ENCODE assay signal across 8 mouse cellular contexts in the genomic region with DNA sequence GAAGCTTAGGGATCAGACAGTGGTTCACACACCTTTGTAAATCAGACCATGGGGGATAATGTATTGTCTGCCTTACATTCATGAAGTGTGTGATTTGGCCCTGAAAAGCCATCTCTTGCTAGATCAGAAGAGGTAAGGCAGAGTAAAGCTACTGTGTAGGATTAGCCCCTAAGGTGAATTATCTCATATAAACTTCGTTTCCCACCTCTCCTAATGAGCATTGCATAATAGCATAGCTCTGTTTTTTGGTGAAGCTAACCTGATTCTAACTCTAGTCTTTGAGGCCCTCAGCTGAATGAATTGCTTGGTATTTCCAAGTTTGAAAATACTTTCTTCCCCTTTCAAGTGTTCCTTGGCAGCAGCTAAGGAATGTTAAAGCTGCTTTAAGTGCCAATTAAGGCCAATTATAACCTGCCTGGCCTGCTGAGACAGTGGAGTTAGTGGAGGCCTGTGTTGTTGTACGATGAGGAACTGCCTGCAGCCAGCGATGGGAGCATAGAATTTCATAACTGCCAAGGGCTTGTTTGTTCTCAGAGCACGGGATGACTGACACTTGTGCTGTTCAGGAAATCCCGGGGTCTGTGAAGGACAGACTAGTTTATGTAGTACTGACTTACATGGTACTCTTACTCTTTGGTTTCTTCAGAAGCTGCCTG. TPM values are rescaled to one million over a fixed set of nuclear protein-coding genes. Genes with fewer than 3 reads are reported as not detected.
DNase-seq lines count a peak whose midpoint lies in the region; ATAC-seq and TF ChIP-seq lines count a peak whose summit lies in the region.

No protein-coding gene starts in this region.

- H3K9me3 ChIP-seq in heart, postnatal 0 days (replicated peaks; ENCODE audit: control insufficient read depth, low read length): no peaks in the 10 kb centered on the region
- no peaks in the 10 kb centered on the region for H3K9me3 ChIP-seq in heart, embryonic 12.5 days (replicated peaks)
- no peaks in the 10 kb centered on the region for H3K9me3 ChIP-seq in hindbrain, embryonic 14.5 days (ENCODE audit: control insufficient read depth, low read length)
- no peaks in the 10 kb centered on the region for H3K9me3 ChIP-seq in megakaryocyte, embryonic 14.5 days
- H3K9me3 ChIP-seq in heart, embryonic 10.5 days: no peaks in the 10 kb centered on the region

- peak overlapping the region; percentile 7; the same call in 1 of the 2 replicates for H3K27ac ChIP-seq in heart, postnatal 0 days (ENCODE audit: low read depth)
- H3K27ac ChIP-seq in heart, embryonic 12.5 days (ENCODE audit: poor library complexity, severe bottlenecking): no peak overlapping the region
- peak overlapping the region; percentile 34; the same call in 1 of the 2 replicates for H3K27ac ChIP-seq in cortical plate, adult 2 months (ENCODE audit: insufficient read depth, low read length)
- H3K27ac ChIP-seq in hindbrain, embryonic 14.5 days: 0 out of 2 replicates have a peak overlapping the region, but pooled peaks have one; percentile 32
- H3K27ac ChIP-seq in heart, embryonic 10.5 days: no peak overlapping the region

- H3K4me1 ChIP-seq in heart, postnatal 0 days (ENCODE audit: control insufficient read depth, insufficient read depth): peaks cover 7% of the 10 kb centered on the region; the same call in 1 of the 2 replicates
- peaks cover 17% of the 10 kb centered on the region for H3K4me1 ChIP-seq in heart, embryonic 12.5 days (replicated peaks)
- H3K4me1 ChIP-seq in cortical plate, adult 2 months (ENCODE audit: control insufficient read depth, insufficient read depth, low read length): no peaks in the 10 kb centered on the region; the same call in 1 of the 2 replicates
- H3K4me1 ChIP-seq in hindbrain, embryonic 14.5 days (replicated peaks; ENCODE audit: control insufficient read depth, insufficient read depth, low read length): peaks cover 12% of the 10 kb centered on the region
- H3K4me1 ChIP-seq in megakaryocyte, embryonic 14.5 days: peaks cover 61% of the 10 kb centered on the region
- H3K4me1 ChIP-seq in heart, embryonic 10.5 days: peaks cover 11% of the 10 kb centered on the region

- no peak for TF ChIP-seq POLR2A in cortical plate, adult 2 months (IDR thresholded peaks at IDR 0.05; ENCODE audit: extremely low read depth, insufficient read depth, low read length)

- ATAC-seq in heart, postnatal 0 days (ENCODE audit: insufficient read depth, low read depth): no peak
- ATAC-seq in heart, embryonic 12.5 days (ENCODE audit: insufficient number of reproducible peaks, low FRiP score): no peak
- no peak for ATAC-seq in hindbrain, embryonic 14.5 days (ENCODE audit: low FRiP score)
- ATAC-seq in inflammation-experienced regulatory T-cells, adult 6 months: no peak

- H3K36me3 ChIP-seq in heart, postnatal 0 days (replicated peaks; ENCODE audit: control insufficient read depth, insufficient read depth, low read length): no peaks in the 10 kb centered on the region
- H3K36me3 ChIP-seq in heart, embryonic 12.5 days: 0 out of 2 replicates have a peak, but pooled peaks cover 2% of the 10 kb centered on the region
- H3K36me3 ChIP-seq in hindbrain, embryonic 14.5 days (replicated peaks; ENCODE audit: control insufficient read depth, insufficient read depth): no peaks in the 10 kb centered on the region
- H3K36me3 ChIP-seq in megakaryocyte, embryonic 14.5 days (replicated peaks; ENCODE audit: low read length): peaks cover 12% of the 10 kb centered on the region
- no peaks in the 10 kb centered on the region for H3K36me3 ChIP-seq in heart, embryonic 10.5 days

- H3K4me2 ChIP-seq in heart, postnatal 0 days (ENCODE audit: low read depth, low read length): no peak overlapping the region
- no peak overlapping the region for H3K4me2 ChIP-seq in heart, embryonic 12.5 days
- H3K4me2 ChIP-seq in hindbrain, embryonic 14.5 days (replicated peaks): no peak overlapping the region

- no peak for TF ChIP-seq CTCF in heart, postnatal 0 days (IDR thresholded peaks at IDR 0.05; ENCODE audit: low read depth)
- no peak for TF ChIP-seq CTCF in cortical plate, adult 2 months (IDR thresholded peaks at IDR 0.05; ENCODE audit: extremely low read depth, insufficient read depth, low read length)

- no peak overlapping the region for H3K9ac ChIP-seq in heart, postnatal 0 days (replicated peaks; ENCODE audit: low read depth, low read length)
- H3K9ac ChIP-seq in heart, embryonic 12.5 days: no peak overlapping the region
- no peak overlapping the region for H3K9ac ChIP-seq in hindbrain, embryonic 14.5 days

- WGBS in heart, postnatal 0 days: 32% methylated on average over 5 of the region's 5 CpGs
- 49% methylated on average over 5 of the region's 5 CpGs for WGBS in heart, embryonic 12.5 days
- WGBS in hindbrain, embryonic 14.5 days: 35% methylated on average over 5 of the region's 5 CpGs
- 59% methylated on average over 5 of the region's 5 CpGs for WGBS in heart, embryonic 10.5 days

- H3K4me3 ChIP-seq in heart, postnatal 0 days (ENCODE audit: low read depth, low read length): no peak overlapping the region
- no peak overlapping the region for H3K4me3 ChIP-seq in heart, embryonic 12.5 days
- no peak overlapping the region for H3K4me3 ChIP-seq in cortical plate, adult 2 months (ENCODE audit: insufficient read depth, low read length)
- H3K4me3 ChIP-seq in hindbrain, embryonic 14.5 days (replicated peaks; ENCODE audit: low read length): no peak overlapping the region
- peak overlapping the region; percentile 46 for H3K4me3 ChIP-seq in megakaryocyte, embryonic 14.5 days (replicated peaks)
- no peak overlapping the region for H3K4me3 ChIP-seq in heart, embryonic 10.5 days

- TF ChIP-seq EP300 in heart, postnatal 0 days (IDR thresholded peaks at IDR 0.05; ENCODE audit: low read depth): no peak

- no peaks in the 10 kb centered on the region for H3K27me3 ChIP-seq in heart, postnatal 0 days (ENCODE audit: control insufficient read depth, insufficient read depth, low read length)
- H3K27me3 ChIP-seq in heart, embryonic 12.5 days (replicated peaks): no peaks in the 10 kb centered on the region
- H3K27me3 ChIP-seq in hindbrain, embryonic 14.5 days (ENCODE audit: control insufficient read depth, insufficient read depth, low read length): no peaks in the 10 kb centered on the region
- no peaks in the 10 kb centered on the region for H3K27me3 ChIP-seq in megakaryocyte, embryonic 14.5 days (replicated peaks)
- H3K27me3 ChIP-seq in heart, embryonic 10.5 days (ENCODE audit: insufficient read depth, poor library complexity, severe bottlenecking): no peaks in the 10 kb centered on the region

- DNase-seq in heart, postnatal 0 days (ENCODE audit: low spot score): no peak
- no peak for DNase-seq in hindbrain, embryonic 14.5 days (ENCODE audit: low spot score)
- no peak for DNase-seq in right cerebral cortex, postnatal 10 days (ENCODE audit: low spot score in 2 of 2)
- DNase-seq in heart, embryonic 10.5 days (ENCODE audit: low spot score): no peak

RNA-seq across cellular contexts. Expression of gene Psmd6, which starts 56.2 kb away (rescaled TPM):
- 111 and 132 TPM in 2 replicates for total RNA-seq in heart, postnatal 0 days (2014; rRNA removed; ENCODE audit: low replicate concordance)
- polyA plus RNA-seq in heart, postnatal 0 days (2015; fragmentation: Nextera tagmentation; extraction: Ambion mirVana): 173 and 184 TPM in 2 replicates
- polyA plus RNA-seq in heart, embryonic 12.5 days (2016; fragmentation: Nextera tagmentation; extraction: Ambion mirVana): 194 and 195 TPM in 2 replicates
- 86.8 and 93.1 TPM in 2 replicates for polyA plus RNA-seq in cortical plate, adult 2 months (2012; rRNA removed)
- 257 and 260 TPM in 2 replicates for polyA plus RNA-seq in hindbrain, embryonic 14.5 days (2014; fragmentation: Nextera tagmentation; extraction: Ambion mirVana)
- polyA plus RNA-seq in megakaryocyte, embryonic 14.5 days (2012; ENCODE audit: insufficient read depth, low replicate concordance): 13.9 and 38.7 TPM in 2 replicates
- 100 to 1,000 TPM; 117 to 176 (median 128) TPM for polyA plus RNA-seq in inflammation-experienced regulatory T-cells, adult 6 months (2017; shearing (Covaris generic))
- polyA plus RNA-seq in heart, embryonic 10.5 days (2016; fragmentation: Nextera tagmentation; extraction: Ambion mirVana): 237 and 269 TPM in 2 replicates

Comparison
In these comparisons a context has a peak if more than half of its experiments do, and no peak if none do; other contexts are left out.
1. H3K27ac ChIP-seq: peak in heart, postnatal 0 days (single experiment), cortical plate, adult 2 months (single experiment) and hindbrain, embryonic 14.5 days (single experiment); none in heart, embryonic 12.5 days (single experiment) and heart, embryonic 10.5 days (single experiment).